Mouse (Mus musculus) mesoderm, embryonic 11.5 days (tissue): ENCODE measurements at regions not wholly inside any gene's neighbourhood (a gene's known extent, or its start where the extent isn't known, plus 50 kb on each side); places are given as distances from the start of the nearest gene placed in this dataset.
A peak's percentile ranks its signal among the peaks of the same experiment; 100 is the strongest.

Experiments
- DNase-seq: peaks from one replicate; pipeline ENCODE4 v3.0.0-alpha.2; 2012; ENCODE audit warnings: low read depth, low spot score

GRCm38 (mm10) chr14:54099360-54099759 lies 154.5 kb downstream of the Dad1 start:
- no peak for DNase-seq

- peak; percentile 5 for DNase-seq
These were observed 155.7 kb downstream of the Dad1 start for GRCm38 (mm10) chr14:54098122-54098775.

DNA sequence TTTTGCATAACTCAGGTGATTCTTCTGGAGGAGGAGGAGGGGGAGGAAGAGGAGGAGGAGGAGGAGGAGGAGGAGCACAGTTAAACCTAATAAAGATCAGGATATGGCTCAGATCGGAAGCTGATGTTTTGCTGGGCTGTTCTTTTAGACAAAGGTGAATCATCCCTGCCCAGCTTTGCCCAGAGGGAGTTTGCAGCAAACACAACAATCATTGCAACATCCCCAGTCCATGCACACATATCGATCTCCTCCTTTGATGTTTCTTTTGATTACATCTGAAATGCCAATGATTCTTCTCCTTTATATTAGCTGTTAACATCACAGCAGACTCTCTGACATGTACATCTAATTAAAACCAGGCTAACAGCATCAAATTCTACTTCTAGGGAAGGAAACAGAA lies 156.9 kb downstream of the Dad1 start:
- no peak for DNase-seq

GRCm38 (mm10) chr14:54092444-54092843 lies 161.5 kb downstream of the Dad1 start:
- no peak for DNase-seq

- no peak for DNase-seq
These were observed 167.2 kb downstream of the Dad1 start for GRCm38 (mm10) chr14:54086660-54087059.

GRCm38 (mm10) chr14:54074659-54075058 lies 179.2 kb downstream of the Dad1 start:
- no peak for DNase-seq

DNA sequence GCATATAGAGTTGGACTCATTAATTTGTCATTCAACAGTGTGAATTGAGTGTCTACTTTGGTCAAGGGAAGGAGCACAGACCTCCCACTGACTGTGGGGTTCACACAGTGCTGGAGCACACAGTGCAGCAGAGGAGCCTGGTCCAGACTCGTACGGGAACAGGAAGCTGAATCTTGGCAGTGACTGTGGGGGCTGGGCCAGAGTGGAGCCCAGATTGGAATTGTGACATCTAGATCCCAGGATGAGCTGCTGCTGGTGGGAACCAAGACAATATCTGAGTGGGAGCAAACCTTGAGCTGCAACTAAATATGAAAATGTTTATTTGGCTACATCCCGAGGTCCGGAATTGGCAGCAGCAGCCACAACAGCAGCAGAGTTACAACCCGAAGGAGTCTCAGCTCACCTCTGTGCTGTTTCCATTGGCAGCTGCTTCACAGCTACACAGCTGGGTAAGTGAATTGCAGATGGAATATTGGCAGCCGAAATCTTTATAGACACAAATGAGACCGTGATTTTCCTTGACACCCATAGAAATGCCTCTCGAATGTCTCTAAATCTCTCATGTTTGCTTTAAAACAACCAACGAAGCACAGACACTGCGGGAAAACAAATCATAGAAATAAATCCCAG lies 181.5 kb downstream of the Dad1 start:
- DNase-seq = no peak

- DNase-seq = no peak
These were observed 183.7 kb downstream of the Dad1 start for GRCm38 (mm10) chr14:54070240-54070639.

GRCm38 (mm10) chr14:54068684-54069083 lies 185.2 kb downstream of the Dad1 start:
- DNase-seq = no peak

- no peak for DNase-seq
These were observed 188.4 kb downstream of the Dad1 start for GRCm38 (mm10) chr14:54065466-54065865.

DNA sequence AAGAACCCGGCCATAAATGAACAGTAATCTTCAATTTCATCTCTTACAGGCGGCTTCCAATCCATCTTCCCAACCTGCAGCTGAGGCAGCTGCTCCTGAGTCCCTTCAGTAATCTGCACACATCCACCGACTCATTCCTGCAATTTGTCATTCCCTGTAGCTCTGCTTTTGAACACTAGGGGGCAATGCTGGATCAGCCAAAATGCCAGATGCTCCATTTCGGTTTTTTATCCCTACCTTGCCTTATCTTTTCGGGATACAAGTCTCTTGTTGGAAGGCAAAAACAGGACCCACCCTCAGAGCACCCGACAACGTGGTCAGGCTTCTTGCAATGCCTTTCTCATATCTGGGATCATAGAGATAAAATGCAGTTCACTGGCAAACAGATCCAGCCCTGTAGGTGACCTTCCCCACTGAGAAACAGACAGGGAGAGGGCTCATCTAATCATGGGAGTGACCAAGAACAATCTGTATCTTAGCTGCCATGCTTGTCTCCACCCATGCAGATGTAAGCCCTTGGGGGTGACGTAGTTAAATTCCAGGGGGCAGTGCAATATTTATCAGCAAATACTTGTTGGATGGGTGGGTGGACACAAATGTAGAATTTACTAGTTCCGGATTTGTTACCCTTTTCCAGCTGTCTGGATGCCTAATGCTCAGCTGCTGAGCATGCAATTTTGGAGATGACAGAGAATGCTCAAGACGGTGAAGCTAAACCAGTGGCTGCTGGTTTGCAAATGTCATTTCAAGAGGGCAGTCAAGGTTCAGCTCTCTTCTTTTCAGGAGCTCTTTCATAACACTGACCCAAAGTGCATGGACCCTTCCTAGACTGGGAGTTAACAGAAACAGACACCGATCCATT lies 189.1 kb downstream of the Dad1 start:
- peak; percentile 81 for DNase-seq

- DNase-seq = no peak
These were observed 192.3 kb downstream of the Dad1 start for GRCm38 (mm10) chr14:54061570-54061969.

GRCm38 (mm10) chr14:54059776-54060175 lies 194.1 kb downstream of the Dad1 start:
- peak; percentile 88 for DNase-seq

GRCm38 (mm10) chr14:54059096-54059495 lies 194.8 kb downstream of the Dad1 start:
- no peak for DNase-seq

DNA sequence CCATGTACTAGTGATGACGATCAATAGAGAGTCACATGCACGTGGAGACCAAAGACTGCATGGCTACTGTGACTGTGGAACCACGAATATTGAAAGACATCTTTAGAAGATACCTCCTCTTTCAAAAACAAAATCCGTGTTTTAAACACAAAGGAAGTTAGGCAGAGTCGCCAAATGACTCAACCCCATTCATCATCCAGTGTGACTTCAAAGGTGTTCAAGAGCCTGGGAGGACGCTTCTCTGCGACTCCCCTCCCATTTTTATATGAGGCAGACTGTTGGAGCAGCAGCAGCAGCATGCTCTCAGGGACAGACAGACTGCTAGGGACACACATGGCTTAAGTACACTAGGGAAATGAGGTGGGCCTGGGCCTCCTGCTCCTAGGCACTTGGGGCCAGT lies 197.2 kb downstream of the Dad1 start:
- DNase-seq = no peak

- no peak for DNase-seq
These were observed 198.5 kb downstream of the Dad1 start for GRCm38 (mm10) chr14:54055390-54055789.

DNA sequence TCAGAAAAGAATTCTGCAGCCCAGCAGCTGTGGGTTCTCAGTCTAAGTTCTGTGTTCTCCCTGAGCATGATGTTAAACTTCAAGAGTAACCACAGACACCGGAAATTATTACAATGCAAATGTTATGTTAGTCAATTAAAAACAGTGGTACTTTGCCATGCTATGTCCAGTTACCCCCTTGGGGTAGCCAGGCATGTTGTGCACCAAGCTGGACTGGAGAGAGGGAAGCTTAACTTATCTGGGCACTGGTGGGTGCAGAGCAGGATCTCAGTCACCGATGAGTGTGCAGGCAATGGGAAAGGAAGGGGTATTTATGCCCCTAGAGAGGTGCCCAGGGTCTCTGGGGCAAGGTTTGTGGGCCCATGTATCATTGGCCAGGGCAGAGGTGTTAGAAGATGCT lies 211.6 kb downstream of the Dad1 start:
- DNase-seq = no peak

DNA sequence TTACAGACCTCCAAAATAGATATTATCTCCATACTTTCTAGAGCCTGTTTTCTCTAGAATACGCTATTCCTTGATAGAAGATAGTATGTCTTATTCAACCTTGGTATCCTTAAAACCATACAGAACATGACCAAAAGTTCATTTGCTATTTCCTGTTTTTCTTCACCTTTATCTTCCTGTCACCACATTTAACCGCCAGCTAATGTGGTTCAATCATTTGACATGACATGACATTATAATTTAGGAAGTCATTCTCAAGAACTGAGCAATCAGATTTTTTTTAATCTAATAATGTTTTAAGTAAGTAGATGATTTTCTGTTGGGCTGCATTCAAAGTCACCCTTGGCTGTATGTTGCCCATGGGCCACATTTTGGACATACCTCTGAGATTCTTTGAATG lies 213.3 kb downstream of the Dad1 start:
- DNase-seq = no peak

DNA sequence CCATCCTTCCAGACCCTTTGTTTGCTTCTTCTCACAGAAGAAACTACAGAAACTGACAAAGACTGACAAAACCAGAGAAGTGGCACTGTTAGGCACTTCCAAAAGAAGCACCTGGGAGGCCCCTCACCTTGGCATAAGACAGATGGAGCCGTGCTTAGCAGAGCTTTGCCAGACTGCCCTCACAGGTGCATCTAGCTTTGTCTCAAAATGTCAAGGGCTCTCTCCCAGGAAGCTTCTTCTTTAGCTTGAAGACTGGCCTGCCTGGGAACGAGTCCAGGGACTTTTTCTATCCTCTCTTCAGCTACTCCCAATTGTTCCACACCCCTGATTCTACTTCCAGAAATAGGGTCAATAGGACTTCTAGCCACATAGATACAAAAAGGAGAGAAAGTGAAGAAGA lies 219.4 kb downstream of the Dad1 start:
- no peak for DNase-seq

DNA sequence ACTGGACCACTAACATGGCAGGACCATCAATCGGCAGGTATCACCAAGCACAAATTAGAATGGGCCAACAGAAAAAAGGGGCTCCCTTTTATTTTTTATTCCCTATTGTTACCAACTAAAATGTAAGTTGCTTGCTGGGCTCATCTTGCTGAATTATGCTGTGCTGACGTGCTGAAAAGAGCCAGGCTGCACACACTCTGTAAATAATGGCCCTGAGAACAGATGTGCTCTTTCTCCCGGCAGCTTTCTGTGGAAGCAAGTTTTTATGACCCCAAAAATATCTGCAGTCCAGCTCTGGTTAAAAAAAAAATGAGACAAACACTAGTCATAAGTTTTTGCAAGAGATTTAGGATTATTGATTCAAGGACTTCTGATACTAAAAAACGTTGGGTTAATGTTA lies 230.4 kb downstream of the Dad1 start:
- peak; percentile 11 for DNase-seq

GRCm38 (mm10) chr14:54021443-54021842 lies 232.5 kb downstream of the Dad1 start:
- no peak for DNase-seq

GRCm38 (mm10) chr14:54014628-54015027 lies 239.3 kb downstream of the Dad1 start:
- DNase-seq = no peak

DNA sequence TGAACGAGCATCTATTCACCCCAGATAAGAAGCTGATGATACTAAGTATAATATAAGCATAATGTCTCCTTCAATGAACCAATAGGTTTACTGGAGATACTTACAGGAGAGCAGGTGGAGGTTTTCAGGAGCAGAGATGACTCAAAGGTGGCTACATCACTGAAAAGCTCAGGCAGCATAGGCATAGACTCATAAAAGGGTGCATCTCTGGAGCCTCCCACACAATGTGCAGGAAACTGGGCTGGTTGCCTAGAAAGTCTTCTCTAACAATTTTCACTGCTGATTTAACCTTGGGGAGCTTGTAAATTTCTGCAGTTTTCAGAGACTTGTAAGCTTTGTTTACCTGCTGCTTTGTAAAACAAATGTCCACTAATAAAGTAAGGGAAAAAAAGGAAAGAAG lies 251.8 kb downstream of the Dad1 start:
- no peak for DNase-seq
